Mouse (Mus musculus): Measurements from ENCODE around the gene Hoxc4. TPM values are rescaled to one million over a fixed set of nuclear protein-coding genes. Genes with fewer than 3 reads are reported as not detected.
A peak's percentile ranks its signal among the peaks of the same experiment; 100 is the strongest.

The Hoxc4 gene
- polyA plus RNA-seq, 1 experiment, result 0.99 TPM

DNA sequence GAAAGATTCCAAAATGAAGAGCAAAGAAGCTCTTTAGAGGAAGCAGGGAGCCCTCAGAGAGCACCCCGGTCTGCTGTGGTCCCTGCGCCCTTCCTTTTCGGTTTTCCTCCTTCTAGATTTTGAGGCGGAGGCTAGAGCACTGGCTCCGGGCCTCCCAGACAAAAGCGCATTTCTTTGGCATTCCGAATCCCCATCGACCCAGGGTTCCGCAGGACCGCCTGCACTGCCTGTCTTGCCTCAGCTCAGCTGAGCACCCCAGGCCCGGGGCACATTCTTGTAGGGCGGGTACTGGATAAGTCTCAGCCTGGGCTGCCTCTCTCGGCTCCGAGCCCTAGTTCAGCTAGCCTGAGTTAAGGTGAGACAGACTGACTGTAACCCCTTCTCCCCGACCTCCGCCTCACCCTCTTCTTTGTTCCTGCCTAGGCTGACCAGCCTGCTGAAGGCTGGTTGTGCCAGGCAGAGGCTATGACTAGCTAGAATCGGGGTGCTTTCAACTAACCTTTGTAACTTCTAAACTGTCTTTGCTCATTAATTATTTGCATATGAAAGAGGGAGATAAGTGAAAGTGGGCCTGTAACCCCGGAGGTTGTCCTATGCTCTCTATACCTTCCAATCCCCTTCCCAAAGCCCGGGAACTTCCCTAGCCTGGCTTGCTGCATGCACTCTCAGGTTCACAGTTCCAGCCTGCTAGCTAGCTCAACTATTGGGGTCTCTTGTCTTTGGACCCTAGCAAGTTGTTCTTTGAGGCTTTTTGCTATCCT, 3.1 kb upstream of the Hoxc4 start:
- Histone ChIP-seq H3K9me3 (replicated peaks; ENCODE audit: control insufficient read depth, insufficient read depth, low read length, poor library complexity, severe bottlenecking) (no peaks in the 10 kb centered on the region), H3K27ac (ENCODE audit: insufficient read depth, low read length) (no peak overlapping the region), H3K4me3 (ENCODE audit: low read depth, low read length) (peak overlapping the region; percentile 50), H3K36me3 (ENCODE audit: control insufficient read depth, insufficient read depth, low read length, poor library complexity, severe bottlenecking) (no peaks in the 10 kb centered on the region), H3K27me3 (ENCODE audit: control insufficient read depth, insufficient read depth, low read length, poor library complexity, severe bottlenecking) (peaks cover 60% of the 10 kb centered on the region), H3K9ac (ENCODE audit: low read depth, poor library complexity, severe bottlenecking) (no peak overlapping the region), H3K4me1 (ENCODE audit: control insufficient read depth, insufficient read depth, low read length) (peaks cover 5% of the 10 kb centered on the region)
- TF ChIP-seq CTCF (IDR thresholded peaks at IDR 0.05; ENCODE audit: low read depth, low read length) (no peak), EP300 (IDR thresholded peaks at IDR 0.05; ENCODE audit: insufficient read depth, low read depth, low read length) (no peak)

DNA sequence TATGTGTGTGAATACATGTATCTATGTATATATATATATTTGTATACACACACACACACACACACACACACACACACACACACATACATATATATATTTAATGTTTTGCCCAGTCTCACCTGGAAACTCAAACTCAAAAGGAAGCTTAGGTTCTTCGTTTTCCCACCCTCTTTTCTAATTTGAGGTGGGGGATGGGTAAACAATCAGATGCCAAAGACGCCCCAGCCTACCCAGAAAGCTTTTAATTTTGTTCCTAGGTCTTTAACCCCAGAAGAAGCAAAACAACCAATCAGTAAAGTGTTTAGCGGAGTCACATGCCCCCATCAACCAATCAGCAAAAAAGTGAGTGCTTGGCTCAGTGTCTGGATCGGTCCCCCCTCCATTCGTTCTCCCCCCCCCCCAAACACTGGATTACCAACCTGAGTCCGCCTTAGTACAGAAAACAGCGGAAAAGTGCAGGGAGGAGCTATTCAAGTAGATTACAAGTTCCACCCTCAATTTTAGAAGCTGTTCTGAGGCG, 2.2 kb downstream of the Hoxc4 start:
- Histone ChIP-seq H3K4me1 (ENCODE audit: control insufficient read depth, insufficient read depth, low read length) (no peaks in the 10 kb centered on the region), H3K9ac (ENCODE audit: low read depth, poor library complexity, severe bottlenecking) (no peak overlapping the region), H3K9me3 (replicated peaks; ENCODE audit: control insufficient read depth, insufficient read depth, low read length, poor library complexity, severe bottlenecking) (no peaks in the 10 kb centered on the region), H3K36me3 (ENCODE audit: control insufficient read depth, insufficient read depth, low read length, poor library complexity, severe bottlenecking) (no peaks in the 10 kb centered on the region), H3K4me3 (ENCODE audit: low read depth, low read length) (no peak overlapping the region), H3K27me3 (ENCODE audit: control insufficient read depth, insufficient read depth, low read length, poor library complexity, severe bottlenecking) (peaks cover 29% of the 10 kb centered on the region), H3K27ac (ENCODE audit: insufficient read depth, low read length) (no peak overlapping the region)
- TF ChIP-seq POLR2A (IDR thresholded peaks at IDR 0.05; ENCODE audit: insufficient read depth, low read length), result no peak
- no peak for TF ChIP-seq EP300 (IDR thresholded peaks at IDR 0.05; ENCODE audit: insufficient read depth, low read depth, low read length)
- no peak for TF ChIP-seq CTCF (IDR thresholded peaks at IDR 0.05; ENCODE audit: low read depth, low read length)

GRCm38 (mm10) chr15:103021544-103021943, 2.8 kb downstream of the Hoxc4 start:
- H3K36me3 ChIP-seq (ENCODE audit: control insufficient read depth, insufficient read depth, low read length, poor library complexity, severe bottlenecking), result no peaks in the 10 kb centered on the region
- no peak overlapping the region for H3K4me3 ChIP-seq (ENCODE audit: low read depth, low read length)
- no peak overlapping the region for H3K9ac ChIP-seq (ENCODE audit: low read depth, poor library complexity, severe bottlenecking)
- H3K27me3 ChIP-seq (ENCODE audit: control insufficient read depth, insufficient read depth, low read length, poor library complexity, severe bottlenecking), result peaks cover 26% of the 10 kb centered on the region
- no peaks in the 10 kb centered on the region for H3K9me3 ChIP-seq (replicated peaks; ENCODE audit: control insufficient read depth, insufficient read depth, low read length, poor library complexity, severe bottlenecking)
- TF ChIP-seq CTCF (IDR thresholded peaks at IDR 0.05; ENCODE audit: low read depth, low read length) (no peak), EP300 (IDR thresholded peaks at IDR 0.05; ENCODE audit: insufficient read depth, low read depth, low read length) (no peak), POLR2A (IDR thresholded peaks at IDR 0.05; ENCODE audit: insufficient read depth, low read length) (no peak)
- no peaks in the 10 kb centered on the region for H3K4me1 ChIP-seq (ENCODE audit: control insufficient read depth, insufficient read depth, low read length)
- H3K27ac ChIP-seq (ENCODE audit: insufficient read depth, low read length), result no peak overlapping the region

GRCm38 (mm10) chr15:103024131-103024530, 5.4 kb downstream of the Hoxc4 start:
- no peaks in the 10 kb centered on the region for H3K9me3 ChIP-seq (replicated peaks; ENCODE audit: control insufficient read depth, insufficient read depth, low read length, poor library complexity, severe bottlenecking)
- no peaks in the 10 kb centered on the region for H3K4me1 ChIP-seq (ENCODE audit: control insufficient read depth, insufficient read depth, low read length)
- H3K9ac ChIP-seq (ENCODE audit: low read depth, poor library complexity, severe bottlenecking), result no peak overlapping the region
- peaks cover 22% of the 10 kb centered on the region for H3K27me3 ChIP-seq (ENCODE audit: control insufficient read depth, insufficient read depth, low read length, poor library complexity, severe bottlenecking)
- no peak overlapping the region for H3K27ac ChIP-seq (ENCODE audit: insufficient read depth, low read length)
- TF ChIP-seq POLR2A (IDR thresholded peaks at IDR 0.05; ENCODE audit: insufficient read depth, low read length) (no peak), EP300 (IDR thresholded peaks at IDR 0.05; ENCODE audit: insufficient read depth, low read depth, low read length) (no peak), CTCF (IDR thresholded peaks at IDR 0.05; ENCODE audit: low read depth, low read length) (no peak)
- H3K4me3 ChIP-seq (ENCODE audit: low read depth, low read length), result no peak overlapping the region
- no peaks in the 10 kb centered on the region for H3K36me3 ChIP-seq (ENCODE audit: control insufficient read depth, insufficient read depth, low read length, poor library complexity, severe bottlenecking)

GRCm38 (mm10) chr15:103027266-103028235, 8.8 kb downstream of the Hoxc4 start:
- Histone ChIP-seq H3K27me3 (ENCODE audit: control insufficient read depth, insufficient read depth, low read length, poor library complexity, severe bottlenecking) (peaks cover 18% of the 10 kb centered on the region), H3K9me3 (replicated peaks; ENCODE audit: control insufficient read depth, insufficient read depth, low read length, poor library complexity, severe bottlenecking) (no peaks in the 10 kb centered on the region), H3K36me3 (ENCODE audit: control insufficient read depth, insufficient read depth, low read length, poor library complexity, severe bottlenecking) (no peaks in the 10 kb centered on the region), H3K4me3 (ENCODE audit: low read depth, low read length) (peak overlapping the region; percentile 7; the same call in 1 of the 2 replicates), H3K4me1 (ENCODE audit: control insufficient read depth, insufficient read depth, low read length) (no peaks in the 10 kb centered on the region), H3K27ac (ENCODE audit: insufficient read depth, low read length) (no peak overlapping the region), H3K9ac (ENCODE audit: low read depth, poor library complexity, severe bottlenecking) (0 out of 2 replicates have a peak overlapping the region, but pooled peaks have one; percentile 19)
- no peak for TF ChIP-seq CTCF (IDR thresholded peaks at IDR 0.05; ENCODE audit: low read depth, low read length)
- TF ChIP-seq EP300 (IDR thresholded peaks at IDR 0.05; ENCODE audit: insufficient read depth, low read depth, low read length), result no peak
- no peak for TF ChIP-seq POLR2A (IDR thresholded peaks at IDR 0.05; ENCODE audit: insufficient read depth, low read length)
